Mouse (Mus musculus) 3T3-L1 (cell line): ENCODE measurements at regions not wholly inside any gene's neighbourhood (a gene's known extent, or its start where the extent isn't known, plus 50 kb on each side); places are given as distances from the start of the nearest gene placed in this dataset.

Experiments
- DNase-seq: peaks from one replicate; pipeline ENCODE4 v3.0.0-alpha.2; 2015; ENCODE audit warnings: low read depth, low spot score

DNA sequence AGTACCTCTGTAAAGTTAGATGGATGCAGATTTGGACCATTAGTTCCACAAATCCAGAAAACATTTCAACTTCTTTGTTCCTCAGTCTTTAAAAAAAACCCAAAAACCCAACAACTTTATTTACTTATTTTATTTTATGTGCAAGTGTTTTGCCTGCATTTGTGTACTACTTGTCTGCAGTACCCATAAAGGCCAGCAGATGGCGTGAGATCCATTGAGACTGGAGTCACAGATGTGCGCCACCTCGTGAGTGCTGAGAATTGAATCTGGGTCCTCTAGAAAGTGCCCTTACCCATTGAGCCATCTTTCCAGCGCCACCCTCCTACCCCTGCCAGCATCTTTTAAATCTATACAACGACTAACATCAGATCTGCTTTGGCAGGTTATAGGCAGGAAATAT, 53.0 kb downstream of the Gm12689 start:
- peak; percentile 18 for DNase-seq

DNA sequence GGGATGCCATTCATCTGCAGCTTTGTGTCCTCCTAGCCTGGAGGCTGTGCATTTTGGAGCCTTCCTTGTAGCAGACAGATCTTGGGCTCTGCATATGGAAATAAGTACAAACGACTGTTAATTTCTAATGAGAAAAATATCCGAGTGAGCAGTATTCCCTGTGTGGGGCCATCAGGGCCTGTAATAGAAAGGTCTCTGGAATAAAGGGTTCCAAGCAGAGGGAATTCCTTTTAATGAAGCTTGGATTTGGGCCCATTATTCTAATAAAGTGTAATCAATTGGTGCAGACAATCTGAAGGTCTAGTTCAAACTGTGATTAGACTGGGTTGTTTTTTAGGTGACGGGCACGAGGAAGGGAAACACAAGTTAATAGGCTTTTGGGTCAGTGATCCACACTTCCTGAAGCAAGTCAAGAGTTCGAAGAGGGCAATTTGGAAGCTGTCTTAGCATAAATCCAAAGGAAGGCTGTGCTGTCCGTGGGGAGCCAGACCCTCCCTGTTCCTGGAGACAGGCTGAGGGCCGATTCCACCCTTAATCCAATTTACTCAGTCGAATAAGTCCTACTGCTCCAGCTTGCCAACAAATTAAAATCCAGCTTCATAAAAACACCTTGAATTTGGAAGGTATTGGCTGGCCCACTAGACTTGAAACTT, 57.5 kb downstream of the Gm12689 start:
- no peak for DNase-seq

DNA sequence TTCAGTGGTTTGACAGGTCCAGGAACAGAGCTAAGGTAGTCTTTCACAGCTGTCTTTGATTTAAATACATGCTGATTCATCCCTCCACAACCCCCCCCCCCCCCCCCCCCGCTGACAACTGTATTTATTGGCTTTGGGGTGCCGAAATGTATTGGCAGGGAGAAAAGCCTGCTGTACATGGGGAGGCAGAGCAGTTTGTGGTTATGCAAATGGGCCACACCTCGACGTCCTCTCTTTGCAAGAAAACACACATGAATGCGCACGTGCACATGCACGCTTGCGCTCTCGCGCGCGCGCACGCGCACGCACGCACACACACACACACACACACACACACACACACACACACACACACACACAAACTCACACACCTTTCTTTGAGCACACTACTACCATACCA, 58.5 kb downstream of the Gm12689 start:
- DNase-seq, result no peak

DNA sequence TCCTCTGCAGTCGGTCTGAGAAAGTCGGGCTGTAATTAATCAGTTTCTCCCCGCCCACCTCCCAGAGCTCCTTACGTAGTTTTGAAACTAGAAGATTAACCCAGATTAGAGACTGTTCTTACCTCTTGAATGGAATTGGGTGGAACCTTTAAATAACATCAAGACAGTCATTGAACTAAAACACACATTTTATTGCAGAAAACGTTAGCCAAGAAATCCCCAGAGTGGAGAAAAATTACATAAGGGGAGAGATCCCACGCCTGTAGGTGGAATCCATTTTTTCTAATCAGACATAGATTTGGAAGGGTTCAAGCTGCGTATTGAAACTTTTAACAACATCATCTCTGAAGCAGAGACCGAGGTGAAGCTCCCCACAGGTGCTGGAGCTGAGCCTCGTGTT, 59.1 kb downstream of the Gm12689 start:
- DNase-seq, result no peak

DNA sequence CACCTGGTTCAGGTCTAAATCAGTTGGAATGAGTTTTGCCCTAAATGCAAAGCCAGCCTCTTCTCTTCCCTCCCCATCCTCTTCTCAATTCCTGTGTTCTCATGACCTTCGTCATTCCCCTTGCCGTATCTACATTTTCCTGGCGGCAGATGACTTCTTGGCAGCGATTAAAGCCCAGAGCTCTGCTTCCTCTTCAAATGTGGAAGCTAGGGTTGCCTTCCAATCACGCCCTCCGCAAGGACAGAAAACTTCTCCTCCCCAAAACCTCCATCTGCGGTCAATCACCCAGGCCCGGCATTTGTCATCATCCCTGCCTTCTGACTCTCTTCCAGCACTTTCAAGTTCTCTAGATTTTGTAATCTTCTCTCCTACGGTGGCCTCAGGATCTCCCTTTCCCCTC, 72.3 kb downstream of the Gm12689 start:
- DNase-seq, result no peak

DNA sequence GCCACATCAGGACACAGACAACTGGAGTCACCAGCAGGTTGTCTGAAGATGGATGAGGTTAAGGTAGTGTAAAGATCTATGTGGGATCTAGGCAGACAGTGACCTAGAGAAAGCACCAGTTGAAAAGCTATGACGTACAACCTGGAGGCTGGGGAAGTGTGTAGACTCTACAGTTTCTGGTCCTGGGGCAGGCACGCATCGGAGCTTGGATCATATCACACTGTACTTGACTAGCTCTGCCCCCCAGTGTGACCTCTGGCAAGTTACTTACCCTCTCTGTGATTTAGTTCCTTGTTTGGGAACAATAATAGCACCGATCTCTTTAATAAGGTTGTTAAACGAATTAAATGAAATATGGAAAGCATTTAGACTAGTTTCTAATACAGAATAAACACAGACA, 75.5 kb downstream of the Gm12689 start:
- DNase-seq, result no peak

DNA sequence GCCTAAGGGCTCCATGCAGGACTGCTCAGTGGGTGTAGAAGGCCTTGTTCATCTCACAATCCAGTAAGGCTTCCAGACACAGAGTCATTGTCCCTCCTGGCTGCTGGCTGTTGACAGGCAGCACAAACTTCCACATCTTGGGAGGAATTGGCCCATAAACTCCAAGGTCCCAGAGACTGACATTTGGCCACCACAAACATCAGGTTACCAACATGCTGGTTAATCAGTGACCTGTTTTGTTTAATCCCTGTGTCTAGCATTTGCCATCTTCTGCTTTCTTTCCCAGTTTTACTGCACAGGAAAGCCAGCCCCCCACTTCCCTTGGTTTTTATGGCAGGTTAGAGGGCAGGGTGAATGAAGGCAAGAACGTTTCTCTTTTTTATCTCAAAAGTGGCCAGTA, 80.5 kb downstream of the Gm12689 start:
- no peak for DNase-seq

DNA sequence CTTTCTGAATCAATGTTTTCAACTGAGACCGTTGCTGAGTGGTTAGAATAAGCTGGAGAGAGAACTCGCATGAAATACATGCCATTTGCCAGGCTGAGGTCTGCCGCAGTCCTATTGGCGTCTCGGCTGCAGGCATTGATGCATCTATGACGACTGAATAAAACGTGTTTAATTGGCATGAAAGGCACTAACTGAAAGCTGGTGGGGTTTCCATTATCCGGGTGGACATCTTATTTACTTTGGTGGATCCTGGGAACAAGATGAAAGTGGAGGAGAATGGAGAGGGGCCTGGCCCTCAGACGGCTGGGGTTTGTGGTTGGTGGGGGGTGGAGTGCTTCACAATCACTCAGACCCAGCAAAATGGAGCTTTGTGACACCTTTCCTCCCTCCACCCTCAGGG, 81.2 kb downstream of the Gm12689 start:
- no peak for DNase-seq

DNA sequence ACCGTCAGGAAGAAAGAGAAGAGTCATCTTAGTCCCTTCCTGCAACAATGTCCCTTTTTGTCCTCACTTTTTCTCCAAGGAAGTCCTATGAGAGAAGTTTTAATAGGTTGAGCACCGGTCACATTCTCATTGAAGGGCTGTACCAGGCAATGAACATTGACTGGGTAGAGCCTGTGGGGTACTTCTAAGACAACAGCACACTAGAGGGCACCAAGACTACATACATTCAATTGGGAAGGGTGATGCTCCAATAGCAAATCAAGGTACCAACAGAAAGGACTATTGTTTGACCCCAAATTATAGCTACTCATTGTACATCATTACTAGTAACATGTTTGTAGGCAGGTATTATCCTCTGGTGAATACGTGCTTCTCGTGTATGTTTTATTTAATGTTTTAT, 84.3 kb downstream of the Gm12689 start:
- DNase-seq, result peak; percentile 28

DNA sequence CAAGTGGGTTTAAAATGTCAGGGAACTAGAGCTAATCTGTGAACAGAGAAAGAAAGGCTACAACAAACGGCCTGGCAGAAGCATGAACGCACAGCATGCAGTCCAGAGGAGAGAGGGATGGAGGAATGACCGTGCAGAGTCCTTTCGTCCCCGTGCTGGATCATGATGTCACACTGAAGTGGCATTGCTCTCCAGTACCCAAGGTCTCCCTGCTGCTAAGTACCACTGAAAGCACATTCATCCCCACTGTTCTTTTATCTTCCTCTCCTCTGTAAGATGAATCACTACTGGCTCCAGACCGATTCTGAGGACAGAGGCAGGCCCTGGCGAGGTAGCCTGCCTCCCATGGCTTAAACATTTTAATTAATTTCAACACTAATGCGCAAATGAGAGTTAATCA, 89.7 kb downstream of the Gm12689 start:
- no peak for DNase-seq

DNA sequence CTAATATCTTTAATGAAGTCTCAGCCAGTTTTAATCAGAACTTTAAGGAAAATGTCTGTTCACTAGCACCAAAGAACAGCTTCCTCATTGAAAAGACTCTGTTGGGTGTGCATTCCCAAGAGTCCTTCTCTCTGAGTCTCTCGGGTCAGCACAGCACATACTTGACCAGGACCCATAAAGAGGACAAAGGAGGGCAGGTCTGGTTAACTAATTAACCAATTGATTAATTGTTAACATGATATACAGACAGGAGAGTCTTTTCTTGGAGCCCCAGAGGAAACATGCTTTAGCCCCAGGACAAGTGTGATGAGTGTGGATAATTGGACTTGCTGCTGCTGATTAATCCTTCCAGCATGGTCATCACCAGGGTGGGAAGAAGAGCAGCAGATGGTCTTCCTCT, 93.7 kb downstream of the Gm12689 start:
- no peak for DNase-seq

DNA sequence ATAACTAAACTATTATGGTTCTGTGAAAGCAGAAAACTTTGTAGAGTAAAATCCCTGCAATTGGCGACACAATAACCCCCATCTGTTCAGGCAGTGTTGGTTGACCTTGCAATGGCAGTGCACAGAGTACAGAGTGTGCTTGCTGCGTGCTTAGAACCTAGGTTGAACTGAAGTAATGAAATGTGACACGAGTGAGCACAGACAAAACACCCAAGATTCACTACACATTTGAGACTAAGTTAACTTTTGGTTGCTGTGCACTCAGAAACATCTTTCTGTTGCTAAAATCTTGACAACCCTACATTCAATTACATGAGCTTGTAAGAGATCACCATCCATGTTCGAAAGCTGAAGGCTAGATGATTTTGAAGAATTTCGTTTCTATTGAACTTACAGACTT, 97.3 kb downstream of the Gm12689 start:
- DNase-seq, result no peak

DNA sequence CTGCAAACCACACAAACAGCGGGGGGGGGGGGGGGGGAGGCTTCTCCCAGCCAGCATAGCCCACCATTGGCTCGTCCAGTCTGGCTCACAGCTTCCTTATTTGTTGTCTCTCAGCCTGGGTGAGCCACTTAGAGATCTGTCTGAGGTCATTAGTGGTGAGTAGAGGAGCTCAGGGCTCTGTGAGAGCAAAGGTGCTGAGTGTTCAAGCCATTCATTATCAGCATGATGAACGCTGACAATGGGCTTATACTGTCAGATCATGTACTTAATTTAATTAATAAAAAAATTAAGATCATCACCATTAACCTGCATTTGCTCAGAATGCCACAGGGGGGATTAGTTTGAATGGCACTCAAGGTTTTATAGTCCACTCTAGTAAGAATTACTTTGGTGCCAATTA, 98.5 kb downstream of the Gm12689 start:
- no peak for DNase-seq

DNA sequence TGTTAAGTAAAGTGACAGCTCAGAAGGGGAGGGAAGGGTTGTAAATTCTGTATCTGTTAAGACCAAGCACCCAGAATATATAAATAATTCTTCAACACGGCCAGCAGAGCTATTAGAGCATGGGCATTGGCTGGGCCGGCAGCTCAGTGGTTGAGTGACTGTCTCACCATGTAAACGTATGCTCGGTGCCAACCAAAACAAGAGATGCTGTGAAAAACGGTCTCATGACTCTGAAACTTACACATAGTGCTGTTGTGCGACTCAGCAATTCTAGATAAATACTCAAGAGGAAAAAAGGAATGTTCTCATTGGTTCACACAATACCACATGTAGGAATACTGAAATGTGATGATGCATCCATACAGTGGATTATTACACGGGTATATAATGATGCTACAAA, 111.8 kb downstream of the Gm12689 start:
- DNase-seq, result peak; percentile 65

DNA sequence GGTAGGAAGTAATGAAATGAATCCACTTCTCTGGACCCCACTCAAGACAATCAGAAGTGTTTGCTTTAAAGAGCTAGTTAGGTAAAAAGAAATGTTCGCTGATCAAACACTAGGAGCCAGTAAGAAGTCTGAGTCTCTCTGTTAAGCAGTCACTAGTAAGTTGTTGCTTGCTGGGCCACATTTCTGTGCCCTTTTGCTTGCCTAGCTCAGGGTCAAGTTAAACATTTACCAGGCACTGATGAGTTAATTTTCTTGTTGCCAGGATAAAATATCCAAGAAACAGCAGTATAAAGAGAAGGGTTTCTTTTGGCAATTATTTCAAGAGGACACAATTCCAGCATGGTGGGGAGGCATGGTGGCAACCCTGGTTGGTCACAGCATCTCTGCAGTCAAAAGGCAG, 127.7 kb downstream of the Gm12689 start:
- no peak for DNase-seq

DNA sequence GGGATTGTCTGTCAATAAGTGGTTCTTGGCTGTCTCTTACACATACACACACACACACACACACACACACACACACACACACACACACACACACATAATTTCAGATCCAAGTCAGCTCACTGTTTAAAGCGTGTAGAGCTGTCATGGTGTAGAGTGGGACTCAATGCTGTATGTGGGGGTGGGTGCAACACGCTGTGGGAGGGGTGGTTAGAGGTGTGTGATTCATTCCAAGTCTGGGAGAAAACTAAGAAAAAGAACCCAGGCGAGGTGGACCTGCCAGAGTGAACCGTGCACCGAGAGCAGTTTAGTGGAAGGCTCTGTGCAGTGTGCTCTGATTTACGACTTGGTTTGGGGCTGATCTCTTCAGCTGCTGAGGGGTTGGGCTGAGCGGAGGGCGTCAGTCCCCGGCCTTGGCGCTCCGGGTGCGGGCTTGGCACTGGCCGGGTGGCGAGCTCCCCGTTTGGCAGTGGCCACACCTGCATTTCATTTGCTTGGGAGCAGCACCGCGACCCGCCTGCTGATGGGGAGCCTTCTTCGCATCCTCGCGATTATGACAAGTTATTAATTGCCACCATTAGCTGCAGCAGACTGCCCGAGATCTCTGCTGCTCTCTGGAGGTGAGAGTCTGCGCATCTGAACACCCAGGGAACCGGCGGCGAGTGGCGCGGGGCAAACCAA, 149.5 kb downstream of the Gm12689 start:
- no peak for DNase-seq

DNA sequence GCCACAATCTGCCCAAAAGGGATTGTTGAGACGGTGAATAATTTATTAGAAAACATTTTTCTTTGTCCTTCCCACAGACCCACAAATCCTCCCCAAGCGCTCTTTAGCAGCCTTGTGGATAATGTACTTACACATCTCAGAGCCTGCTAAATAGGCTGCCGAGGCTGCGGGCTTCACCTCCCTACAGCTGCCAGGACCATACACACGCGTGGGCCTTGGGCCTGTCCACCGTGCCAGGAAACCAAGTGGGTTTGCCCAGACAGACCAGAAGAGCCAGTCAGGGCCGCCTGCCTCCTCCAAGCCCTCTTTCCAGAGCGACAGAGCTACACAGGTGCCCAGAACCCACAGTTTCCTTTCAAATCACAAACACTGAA, 150.0 kb downstream of the Gm12689 start:
- no peak for DNase-seq

DNA sequence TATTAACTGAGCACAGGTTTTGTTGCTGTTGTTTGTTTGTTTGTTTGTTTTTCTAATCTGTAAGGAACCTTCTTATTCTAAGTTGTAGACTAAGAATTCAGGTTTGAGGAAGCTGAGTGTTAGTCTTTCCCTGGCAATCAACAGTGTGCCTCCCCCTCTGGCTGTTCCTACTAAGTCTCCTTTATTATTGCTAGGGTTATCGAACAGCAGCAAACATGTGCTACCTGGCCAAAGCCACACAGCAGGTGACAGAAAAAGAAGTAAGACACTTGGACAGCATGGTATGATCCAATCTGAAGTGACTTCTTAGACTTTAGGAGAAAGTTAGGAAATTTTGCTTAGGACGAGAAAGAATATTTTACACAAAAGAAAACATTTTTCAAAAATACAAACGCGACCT, 163.3 kb downstream of the Gm12689 start:
- DNase-seq, result no peak

DNA sequence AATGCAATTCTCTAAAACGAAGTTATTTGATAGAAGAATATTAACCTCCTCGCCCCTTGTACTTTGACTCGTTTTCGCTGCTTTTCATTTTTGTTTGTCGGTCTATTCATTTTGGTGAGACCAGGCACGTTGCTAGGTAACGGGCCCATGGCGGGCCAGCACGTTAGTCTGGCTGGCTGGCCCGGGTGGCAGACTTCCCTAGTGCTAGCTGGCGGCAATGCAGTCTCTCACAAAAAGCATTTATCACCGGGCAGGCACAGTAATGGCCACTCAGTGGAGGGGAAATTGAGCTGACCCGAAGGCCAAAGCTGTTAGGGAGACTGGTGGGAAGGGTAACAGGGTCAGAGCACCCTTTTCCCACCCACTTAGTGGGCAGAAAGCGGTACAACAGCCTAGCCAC, 163.7 kb downstream of the Gm12689 start:
- DNase-seq, result peak; percentile 6

DNA sequence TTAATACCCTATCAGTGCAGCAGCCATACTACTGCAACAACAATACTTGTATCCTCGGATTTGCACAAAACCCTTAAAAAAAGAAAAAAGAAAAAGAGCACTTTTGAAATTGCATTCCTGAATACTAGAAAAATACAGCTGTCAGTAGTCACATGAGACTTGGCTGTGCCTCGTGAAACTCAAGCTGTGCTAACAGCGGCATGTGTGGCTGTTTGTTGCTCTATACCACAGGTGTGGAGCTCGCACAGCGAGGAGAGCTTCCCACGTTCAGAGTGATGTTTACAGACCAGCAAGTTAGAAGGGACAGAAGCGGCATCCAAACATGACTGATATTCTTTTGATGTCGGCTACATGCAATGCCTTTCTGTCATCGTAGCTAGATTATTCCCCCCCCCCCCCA, 169.8 kb downstream of the Gm12689 start:
- DNase-seq, result no peak

DNA sequence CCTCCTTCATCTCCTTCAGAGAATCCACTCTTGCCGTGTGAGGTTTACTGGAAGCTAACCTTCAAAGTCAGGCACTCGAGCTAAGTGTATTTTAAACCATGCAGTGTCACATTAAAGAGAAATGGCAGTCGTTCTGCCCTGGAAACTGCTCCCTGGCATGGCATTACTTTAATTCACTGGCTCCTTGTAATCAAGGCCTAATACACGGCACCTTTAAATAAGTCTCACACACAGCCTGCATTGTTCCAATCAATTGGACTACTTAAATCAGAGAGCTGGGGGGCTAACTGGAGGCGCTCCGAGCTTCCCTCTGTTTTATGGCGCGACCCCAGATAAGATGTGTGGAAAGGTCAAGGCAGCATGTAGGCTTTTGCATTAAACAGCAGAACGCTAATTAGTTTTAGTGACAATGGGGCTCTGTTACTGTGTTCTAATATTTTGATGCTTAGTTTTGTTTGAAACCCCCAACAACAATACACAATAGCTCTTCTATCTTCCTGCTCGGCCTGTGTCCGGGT, 180.1 kb downstream of the Gm12689 start:
- no peak for DNase-seq

DNA sequence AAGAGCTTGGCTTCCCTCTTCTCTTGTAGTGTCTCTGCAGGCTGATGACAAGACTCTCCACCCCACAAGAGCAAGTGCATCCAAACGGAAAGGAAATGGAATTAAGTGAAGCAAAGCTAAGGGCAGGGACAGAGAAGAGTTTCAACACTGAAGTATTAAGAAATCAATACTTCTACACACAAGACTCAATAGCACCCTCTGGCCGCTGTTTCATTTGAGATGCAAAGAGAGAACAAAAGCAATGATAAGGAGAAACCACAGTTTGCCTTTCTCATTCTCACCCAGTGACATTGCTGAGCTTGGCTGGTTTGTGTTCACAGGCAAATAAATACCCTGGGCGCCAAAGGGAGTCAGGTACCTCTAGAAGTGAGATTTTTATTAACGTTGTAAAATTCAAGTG, 171.8 kb upstream of the Foxd3 start:
- DNase-seq, result no peak
